24 mouse cellular contexts compared by ENCODE assay signal in genomic region chr3:149231346-149231745, GRCm38 (mm10).
"Had no signal": no experiment of that assay in that cellular context is flagged by ENCODE, and none has a peak within 500 bp of the region (broad histone marks: within the 10 kb centered on the region; RNA-seq: fewer than 3 reads in every experiment).

No protein-coding gene starts in this region.

- H3K9ac ChIP-seq: hindbrain, embryonic 14.5 days; limb, embryonic 13.5 days; limb, embryonic 15.5 days; liver, embryonic 12.5 days; liver, embryonic 14.5 days had no signal

- DNase-seq: gastrocnemius, adult 2 months; gastrocnemius, postnatal 10 days; gastrocnemius, postnatal 25 days; heart, adult 18-20 months; heart, postnatal 10 days; kidney, adult 18-20 months; kidney, adult 8-10 months; kidney, postnatal 10 days; kidney, postnatal 25 days; kidney, postnatal 4 days; layer of hippocampus, postnatal 36 days; left cerebral cortex, postnatal 4 days; lung, adult 18-20 months had no signal

- H3K36me3 ChIP-seq: hindbrain, embryonic 10.5 days; limb, embryonic 13.5 days; limb, embryonic 15.5 days; liver, embryonic 12.5 days had no signal

- H3K4me1 ChIP-seq: hindbrain, embryonic 10.5 days; limb, embryonic 13.5 days; limb, embryonic 15.5 days had no signal

- ATAC-seq: hindbrain, embryonic 16.5 days; inflammation-experienced regulatory T-cells, adult 6 months; intestine, postnatal 0 days; liver, embryonic 12.5 days had no signal

- H3K9me3 ChIP-seq: hindbrain, embryonic 10.5 days; limb, embryonic 13.5 days; limb, embryonic 15.5 days; liver, embryonic 12.5 days had no signal

- H3K27ac ChIP-seq: gastrocnemius, adult 2 months; hindbrain, embryonic 10.5 days; hindbrain, embryonic 14.5 days; layer of hippocampus, adult 2 months; limb, embryonic 13.5 days; limb, embryonic 15.5 days; liver, embryonic 12.5 days; liver, embryonic 14.5 days had no signal

- H3K27me3 ChIP-seq: limb, embryonic 13.5 days; limb, embryonic 15.5 days; liver, embryonic 12.5 days had no signal

- H3K4me2 ChIP-seq: heart, embryonic 11.5 days; hindbrain, embryonic 14.5 days; limb, embryonic 13.5 days; limb, embryonic 15.5 days; liver, embryonic 12.5 days had no signal

- H3K4me3 ChIP-seq: gastrocnemius, adult 2 months; hindbrain, embryonic 10.5 days; layer of hippocampus, adult 2 months; limb, embryonic 13.5 days; limb, embryonic 15.5 days; liver, embryonic 12.5 days had no signal
